Mouse (Mus musculus): Measurements from ENCODE around the gene Alg12. TPM values are rescaled to one million over a fixed set of nuclear protein-coding genes. Genes with fewer than 3 reads are reported as not detected.
"Not testable (repeated sequence)": the region's sequence is repeated elsewhere in the genome, so short reads cannot be mapped to it uniquely, and the experiment has no call there.

Alg12 gene
- polyA plus RNA-seq, 1 experiment from 2014 or later, result 9.8 TPM

DNA sequence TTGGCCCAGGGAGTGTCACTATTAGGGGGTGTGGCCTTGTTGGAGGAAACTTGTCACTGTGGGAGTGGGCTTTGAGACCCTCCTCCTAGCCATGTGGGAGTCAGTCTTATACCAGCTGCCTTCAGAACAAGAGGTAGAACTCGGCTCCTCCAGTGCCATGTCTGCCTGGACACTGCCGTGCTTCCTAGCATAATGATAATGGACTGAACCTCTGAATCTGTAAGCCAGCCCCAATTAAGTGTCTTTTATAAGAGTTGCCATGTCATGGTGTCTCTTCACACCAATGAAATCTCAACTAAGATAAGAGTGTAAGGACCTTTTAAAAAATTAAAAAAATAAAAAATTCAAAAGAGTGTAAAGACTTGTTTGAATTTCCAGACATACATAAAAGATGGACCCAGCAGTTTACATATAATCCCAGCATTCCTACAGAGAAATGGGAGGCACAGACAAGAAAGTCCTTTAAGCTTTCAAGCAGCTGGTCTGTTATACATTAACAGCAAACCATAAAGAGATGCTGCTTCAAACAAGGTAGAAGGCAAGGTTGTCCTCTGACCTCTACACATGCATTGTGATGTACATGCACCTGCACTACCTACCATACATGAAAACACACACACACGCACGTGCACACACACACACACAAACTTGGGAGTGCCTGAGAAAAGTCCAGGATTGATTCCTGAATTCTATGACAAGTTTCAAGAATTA, 26.8 kb downstream of the Alg12 start:
- Histone ChIP-seq H3K9ac (ENCODE audit: low read depth, low read length) (no peak overlapping the region), H3K27me3 (ENCODE audit: insufficient read depth, low read length) (no peaks in the 10 kb centered on the region), H3K4me1 (replicated peaks; ENCODE audit: insufficient read depth, low read length) (no peaks in the 10 kb centered on the region), H3K36me3 (ENCODE audit: insufficient read depth, low read length) (no peaks in the 10 kb centered on the region), H3K4me3 (replicated peaks; ENCODE audit: low read depth, low read length) (no peak overlapping the region), H3K4me2 (ENCODE audit: low read length) (no peak overlapping the region), H3K9me3 (replicated peaks; ENCODE audit: low read length) (no peaks in the 10 kb centered on the region), H3K27ac (peak overlapping the region; percentile 20; the same call in 1 of the 2 replicates)
- ATAC-seq (replicated peaks; ENCODE audit: low FRiP score, low read depth) (no peak), DNase-seq (ENCODE audit: low spot score) (no peak)
- 83% methylated on average over 4 of the region's 4 CpGs for WGBS
- no peak for TF ChIP-seq CTCF (IDR thresholded peaks at IDR 0.05; ENCODE audit: low read depth)

DNA sequence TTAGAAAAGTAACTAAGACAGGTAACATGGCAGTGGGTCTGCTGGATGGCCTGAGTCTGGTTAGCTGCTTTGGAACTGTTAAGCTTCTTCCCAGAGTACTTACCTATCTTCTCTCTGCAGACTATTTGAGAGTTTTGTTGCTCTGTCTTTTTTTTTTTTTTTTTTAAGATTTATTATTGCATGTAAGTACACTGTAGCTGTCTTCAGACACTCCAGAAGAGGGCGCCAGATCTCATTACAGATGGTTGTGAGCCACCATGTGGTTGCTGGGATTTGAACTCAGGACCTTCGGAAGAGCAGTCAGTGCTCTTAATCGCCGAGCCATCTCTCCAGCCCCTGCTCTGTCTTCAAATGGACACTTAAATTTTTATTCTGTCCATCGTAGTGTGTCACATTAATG, 44.5 kb downstream of the Alg12 start:
- H3K4me2 ChIP-seq (ENCODE audit: low read length); H3K4me3 ChIP-seq (replicated peaks; ENCODE audit: low read depth, low read length); ATAC-seq (replicated peaks; ENCODE audit: low FRiP score, low read depth); H3K4me1 ChIP-seq (replicated peaks; ENCODE audit: insufficient read depth, low read length); H3K36me3 ChIP-seq (ENCODE audit: insufficient read depth, low read length); DNase-seq (ENCODE audit: low spot score); H3K9me3 ChIP-seq (replicated peaks; ENCODE audit: low read length); H3K27me3 ChIP-seq (ENCODE audit: insufficient read depth, low read length); H3K9ac ChIP-seq (ENCODE audit: low read depth, low read length); H3K27ac ChIP-seq: not testable (repeated sequence)
- WGBS, result 92% methylated on average over 5 of the region's 5 CpGs

DNA sequence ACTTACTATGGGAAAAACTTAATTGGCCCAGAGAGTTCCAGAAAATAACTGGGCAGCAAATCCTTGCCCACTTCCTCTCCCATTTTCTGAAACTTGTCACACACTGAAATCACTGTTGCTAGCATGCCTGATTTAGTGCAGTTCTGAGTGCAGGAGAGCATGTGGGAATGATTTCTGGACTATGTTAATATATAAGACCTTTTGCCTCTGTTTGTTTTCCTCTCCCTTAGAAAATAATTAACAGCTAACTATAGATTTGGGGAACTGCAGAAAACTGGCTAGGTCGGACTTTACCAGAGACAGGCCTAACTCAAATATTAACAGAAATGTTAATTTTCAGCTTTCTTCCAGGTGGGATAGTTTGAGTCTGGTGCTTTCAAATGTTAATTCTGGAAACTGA, 50.6 kb downstream of the Alg12 start:
- DNase-seq (ENCODE audit: low spot score) (peak; percentile 41), ATAC-seq (replicated peaks; ENCODE audit: low FRiP score, low read depth) (no peak)
- WGBS, result 54% methylated on average over 1 of the region's 1 CpGs
- no peak for TF ChIP-seq CTCF (IDR thresholded peaks at IDR 0.05; ENCODE audit: low read depth)
- Histone ChIP-seq H3K9me3 (replicated peaks; ENCODE audit: low read length) (no peaks in the 10 kb centered on the region), H3K27ac (peak overlapping the region; percentile 73), H3K27me3 (ENCODE audit: insufficient read depth, low read length) (no peaks in the 10 kb centered on the region), H3K4me1 (replicated peaks; ENCODE audit: insufficient read depth, low read length) (no peaks in the 10 kb centered on the region), H3K4me3 (replicated peaks; ENCODE audit: low read depth, low read length) (no peak overlapping the region), H3K4me2 (ENCODE audit: low read length) (no peak overlapping the region), H3K9ac (ENCODE audit: low read depth, low read length) (no peak overlapping the region), H3K36me3 (ENCODE audit: insufficient read depth, low read length) (no peaks in the 10 kb centered on the region)

DNA sequence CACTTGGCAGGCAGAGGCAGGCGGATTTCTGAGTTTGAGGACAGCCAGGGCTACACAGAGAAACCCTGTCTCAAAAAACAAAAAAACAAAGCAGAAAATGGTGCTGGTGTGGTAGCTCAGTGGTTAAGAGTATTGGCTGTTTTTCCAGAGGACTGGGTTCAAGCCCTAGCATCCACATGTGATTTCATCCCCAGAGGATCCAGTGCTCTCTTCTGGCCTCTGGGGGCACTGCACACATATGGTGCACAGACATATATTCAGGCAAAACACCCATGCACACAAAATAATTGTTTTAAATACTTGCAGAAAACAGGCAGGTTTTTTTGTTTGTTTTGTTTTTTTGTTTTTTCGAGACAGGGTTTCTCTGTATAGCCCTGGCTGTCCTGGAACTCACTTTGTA, 53.0 kb downstream of the Alg12 start:
- H3K4me1 ChIP-seq (replicated peaks; ENCODE audit: insufficient read depth, low read length); DNase-seq (ENCODE audit: low spot score): not testable (repeated sequence)

DNA sequence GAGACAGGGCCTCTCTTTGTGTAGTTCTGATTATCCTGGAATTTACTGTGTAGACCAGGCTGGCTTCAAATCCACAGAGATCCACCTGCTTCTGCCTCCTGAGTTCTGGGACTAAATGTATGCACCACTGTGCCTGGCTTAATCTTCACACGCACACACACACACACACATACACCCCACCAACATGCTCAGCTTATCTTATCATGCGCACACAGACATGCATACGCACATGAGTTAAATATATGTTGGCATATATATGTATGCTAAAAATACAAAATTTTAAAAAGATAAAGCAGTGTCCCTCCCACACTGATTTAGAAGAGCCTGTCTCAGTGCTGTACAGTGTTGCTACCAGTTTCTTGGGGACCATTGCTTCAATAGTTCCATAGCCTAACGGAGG, 57.6 kb downstream of the Alg12 start:
- 93% methylated on average over 4 of the region's 4 CpGs for WGBS
- Histone ChIP-seq H3K4me1 (replicated peaks; ENCODE audit: insufficient read depth, low read length) (no peaks in the 10 kb centered on the region), H3K9me3 (replicated peaks; ENCODE audit: low read length) (no peaks in the 10 kb centered on the region), H3K4me3 (replicated peaks; ENCODE audit: low read depth, low read length) (no peak overlapping the region), H3K27ac (no peak overlapping the region), H3K9ac (ENCODE audit: low read depth, low read length) (no peak overlapping the region), H3K4me2 (ENCODE audit: low read length) (no peak overlapping the region), H3K27me3 (ENCODE audit: insufficient read depth, low read length) (no peaks in the 10 kb centered on the region), H3K36me3 (ENCODE audit: insufficient read depth, low read length) (peaks cover 12% of the 10 kb centered on the region)
- DNase-seq (ENCODE audit: low spot score), result no peak
- TF ChIP-seq CTCF (IDR thresholded peaks at IDR 0.05; ENCODE audit: low read depth), result no peak
- ATAC-seq (replicated peaks; ENCODE audit: low FRiP score, low read depth), result no peak

More for the DNA sequence above, 53.0 kb downstream of the Alg12 start:
- not testable (repeated sequence) for H3K27me3 ChIP-seq (ENCODE audit: insufficient read depth, low read length); H3K4me2 ChIP-seq (ENCODE audit: low read length); H3K9me3 ChIP-seq (replicated peaks; ENCODE audit: low read length); ATAC-seq (replicated peaks; ENCODE audit: low FRiP score, low read depth); H3K9ac ChIP-seq (ENCODE audit: low read depth, low read length); H3K36me3 ChIP-seq (ENCODE audit: insufficient read depth, low read length); H3K4me3 ChIP-seq (replicated peaks; ENCODE audit: low read depth, low read length); H3K27ac ChIP-seq
- peak; percentile 44; the same call in 1 of the 2 replicates for TF ChIP-seq CTCF (IDR thresholded peaks at IDR 0.05; ENCODE audit: low read depth)
- WGBS, result 100% methylated on average over 2 of the region's 2 CpGs

DNA sequence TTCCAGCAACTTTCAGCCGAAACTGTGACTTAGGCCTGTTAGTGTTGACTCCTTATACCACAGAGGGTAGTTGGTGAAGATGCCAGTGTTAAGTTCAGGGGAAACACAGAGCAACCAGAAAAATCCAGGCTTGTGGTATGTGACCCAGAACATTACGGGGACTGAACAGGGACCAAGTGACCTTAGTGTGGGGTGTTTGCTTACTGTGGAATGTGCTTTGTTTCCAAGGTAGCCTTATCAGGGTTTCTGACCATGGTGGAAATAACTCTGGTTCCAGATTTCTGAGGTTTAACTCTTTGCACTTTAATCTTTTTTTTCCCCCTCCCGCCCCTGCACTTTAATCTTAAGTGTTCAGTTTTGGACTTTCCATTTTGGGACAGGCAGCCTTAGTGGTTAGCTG, 61.1 kb downstream of the Alg12 start:
- Histone ChIP-seq H3K9ac (ENCODE audit: low read depth, low read length) (no peak overlapping the region), H3K27me3 (ENCODE audit: insufficient read depth, low read length) (no peaks in the 10 kb centered on the region), H3K4me3 (replicated peaks; ENCODE audit: low read depth, low read length) (no peak overlapping the region), H3K36me3 (ENCODE audit: insufficient read depth, low read length) (peaks cover 12% of the 10 kb centered on the region), H3K4me1 (replicated peaks; ENCODE audit: insufficient read depth, low read length) (no peaks in the 10 kb centered on the region), H3K27ac (peak overlapping the region; percentile 70), H3K4me2 (ENCODE audit: low read length) (no peak overlapping the region), H3K9me3 (replicated peaks; ENCODE audit: low read length) (no peaks in the 10 kb centered on the region)
- WGBS, result 57% methylated on average over 3 of the region's 3 CpGs
- no peak for TF ChIP-seq CTCF (IDR thresholded peaks at IDR 0.05; ENCODE audit: low read depth)
- no peak for DNase-seq (ENCODE audit: low spot score)
- no peak; the same call in 1 of the 2 replicates for ATAC-seq (replicated peaks; ENCODE audit: low FRiP score, low read depth)

DNA sequence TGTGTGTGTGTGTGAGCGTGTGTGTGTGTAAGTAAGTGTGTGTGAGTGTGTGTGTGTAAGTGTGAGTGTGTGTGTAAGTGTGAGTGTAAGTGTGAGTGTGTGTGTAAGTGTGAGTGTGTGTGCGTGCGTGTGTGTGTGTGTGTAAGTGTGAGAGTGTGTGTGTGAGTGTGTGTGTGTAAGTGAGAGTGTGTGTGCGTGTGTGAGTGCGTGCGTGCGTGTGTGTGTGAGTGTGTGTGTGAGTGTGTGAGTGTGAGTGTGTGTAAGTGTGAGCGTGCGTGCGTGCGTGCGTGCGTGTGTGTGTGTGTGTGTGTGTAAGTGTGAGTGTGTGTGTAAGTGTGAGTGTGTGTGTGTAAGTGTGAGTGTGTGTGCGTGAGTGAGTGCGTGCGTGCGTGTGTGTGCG, 63.4 kb downstream of the Alg12 start:
- WGBS, result 97% methylated on average over 18 of the region's 18 CpGs
- H3K4me3 ChIP-seq (replicated peaks; ENCODE audit: low read depth, low read length), result no peak overlapping the region
- no peak overlapping the region for H3K9ac ChIP-seq (ENCODE audit: low read depth, low read length)
- no peaks in the 10 kb centered on the region for H3K27me3 ChIP-seq (ENCODE audit: insufficient read depth, low read length)
- DNase-seq (ENCODE audit: low spot score) (no peak), ATAC-seq (replicated peaks; ENCODE audit: low FRiP score, low read depth) (no peak)
- no peak overlapping the region for H3K4me2 ChIP-seq (ENCODE audit: low read length)
- 0 out of 2 replicates have a peak, but pooled peaks cover 6% of the 10 kb centered on the region for H3K36me3 ChIP-seq (ENCODE audit: insufficient read depth, low read length)
- TF ChIP-seq CTCF (IDR thresholded peaks at IDR 0.05; ENCODE audit: low read depth), result no peak
- H3K27ac ChIP-seq, result no peak overlapping the region
- 0 out of 2 replicates have a peak, but pooled peaks cover 2% of the 10 kb centered on the region for H3K4me1 ChIP-seq (replicated peaks; ENCODE audit: insufficient read depth, low read length)
- no peaks in the 10 kb centered on the region for H3K9me3 ChIP-seq (replicated peaks; ENCODE audit: low read length)

Other genes with a start within 250 kb of the Alg12 start
- gene Zdhhc25, start 219.0 kb downstream of the Alg12 start, polyA plus RNA-seq (2015; fragmentation: Nextera tagmentation; extraction: Ambion mirVana), result not detected in 2 replicates
- 16.5 and 16.9 TPM in 2 replicates for gene Brd1, start 85.1 kb downstream of the Alg12 start, polyA plus RNA-seq (2015; fragmentation: Nextera tagmentation; extraction: Ambion mirVana)
- gene Zbed4, start 67.7 kb downstream of the Alg12 start, polyA plus RNA-seq (2015; fragmentation: Nextera tagmentation; extraction: Ambion mirVana), result 11.8 and 13.3 TPM in 2 replicates
- gene Creld2, start 328 bp upstream of the Alg12 start, polyA plus RNA-seq (2015; fragmentation: Nextera tagmentation; extraction: Ambion mirVana), result 79.0 and 89.8 TPM in 2 replicates
- 83.4 and 88.6 TPM in 2 replicates for gene Pim3, start 42.9 kb upstream of the Alg12 start, polyA plus RNA-seq (2015; fragmentation: Nextera tagmentation; extraction: Ambion mirVana)
- gene Ttll8, start 135.1 kb upstream of the Alg12 start, polyA plus RNA-seq (2015; fragmentation: Nextera tagmentation; extraction: Ambion mirVana), result not detected in 2 replicates
- gene Mlc1, start 159.7 kb upstream of the Alg12 start, polyA plus RNA-seq (2015; fragmentation: Nextera tagmentation; extraction: Ambion mirVana), result 0.07 TPM in 1 of 2 replicates, not detected in the other
- not detected in 2 replicates for gene Mov10l1, start 163.6 kb upstream of the Alg12 start, polyA plus RNA-seq (2015; fragmentation: Nextera tagmentation; extraction: Ambion mirVana)
- gene Panx2, start 240.4 kb upstream of the Alg12 start, polyA plus RNA-seq (2015; fragmentation: Nextera tagmentation; extraction: Ambion mirVana), result 0.04 and 0.05 TPM in 2 replicates